ENCODE assay signal across 10 mouse cellular contexts in genomic region chr11:72440597-72440964, GRCm38 (mm10). TPM values are rescaled to one million over a fixed set of nuclear protein-coding genes. Genes with fewer than 3 reads are reported as not detected.
DNase-seq lines count a peak whose midpoint lies in the region; ATAC-seq and TF ChIP-seq lines count a peak whose summit lies in the region.
"Not testable (repeated sequence)": the region's sequence is repeated elsewhere in the genome, so short reads cannot be mapped to it uniquely, and the experiment has no call there.
"Had no signal": no experiment of that assay in that cellular context is flagged by ENCODE, and none has a peak within 500 bp of the region (broad histone marks: within the 10 kb centered on the region; RNA-seq: fewer than 3 reads in every experiment).

No protein-coding gene starts in this region.

- not testable (repeated sequence) for TF ChIP-seq POLR2A in lung, adult 2 months (IDR thresholded peaks at IDR 0.05; ENCODE audit: borderline replicate concordance, extremely low read depth, low read depth, low read length); testis, adult 2 months (IDR thresholded peaks at IDR 0.05; ENCODE audit: control insufficient read depth, low read depth, low read length)

- not testable (repeated sequence) for DNase-seq in ES-E14 (ENCODE audit: low read depth, low spot score); embryonic facial prominence, embryonic 14.5 days (ENCODE audit: low spot score); heart, embryonic 10.5 days (ENCODE audit: low spot score); limb, embryonic 10.5 days (ENCODE audit: low spot score); lung, adult 2 months; midbrain, postnatal 0 days (ENCODE audit: low spot score)

- in situ Hi-C loops in ES-E14 (cut with MboI; ENCODE audit: low sequenced_read_pairs in 2 of 2, unreplicated experiment in 2 of 2), result loop anchor here in 1 of 2 experiments (25.0 kb wide), 1 partner anchor 228 kb away; the partner anchor contains the start of genes 4933427D14Rik, Gm43951, Med31 and Txndc17

- 43% methylated on average over 6 of the region's 6 CpGs for WGBS in embryonic facial prominence, embryonic 14.5 days
- WGBS in heart, embryonic 10.5 days, result 42% methylated on average over 6 of the region's 6 CpGs
- 30% methylated on average over 6 of the region's 6 CpGs for WGBS in hindbrain, embryonic 16.5 days
- 50% methylated on average over 6 of the region's 6 CpGs for WGBS in limb, embryonic 10.5 days
- WGBS in lung, adult 2 months, result 32% methylated on average over 6 of the region's 6 CpGs
- 40% methylated on average over 6 of the region's 6 CpGs for WGBS in midbrain, postnatal 0 days

- not testable (repeated sequence) for ATAC-seq in embryonic facial prominence, embryonic 14.5 days (ENCODE audit: low read depth); hindbrain, embryonic 16.5 days; midbrain, postnatal 0 days (ENCODE audit: low FRiP score)

- TF ChIP-seq CTCF in lung, adult 2 months (IDR thresholded peaks at IDR 0.05; ENCODE audit: insufficient read depth, low read length); midbrain, postnatal 0 days (IDR thresholded peaks at IDR 0.05); testis, adult 2 months (IDR thresholded peaks at IDR 0.05; ENCODE audit: control insufficient read depth, insufficient read depth, insufficient replicate concordance, low read depth, low read length): not testable (repeated sequence)

- H3K4me1 ChIP-seq in ES-E14 (ENCODE audit: control insufficient read depth in 2 of 2, insufficient read depth in 2 of 2, low read length in 2 of 2, poor library complexity in 1 of 2), result peaks cover 2 to 23% of the 10 kb centered on the region in 2 experiments; a peak in 3 of 4 replicates
- H3K4me1 ChIP-seq in embryonic facial prominence, embryonic 14.5 days (ENCODE audit: control insufficient read depth, insufficient read depth, low read length); hindbrain, embryonic 16.5 days (ENCODE audit: control insufficient read depth, insufficient read depth, low read depth, low read length); limb, embryonic 10.5 days; lung, adult 2 months (ENCODE audit: control insufficient read depth, insufficient read depth, low read length); midbrain, postnatal 0 days (ENCODE audit: insufficient read depth, low read length); testis, adult 2 months (ENCODE audit: control insufficient read depth, insufficient read depth, low read length): not testable (repeated sequence)
- H3K4me1 ChIP-seq in heart, embryonic 10.5 days, result peaks cover 12% of the 10 kb centered on the region

- not testable (repeated sequence) for H3K27me3 ChIP-seq in embryonic facial prominence, embryonic 14.5 days (replicated peaks; ENCODE audit: control insufficient read depth, insufficient read depth, low read length); hindbrain, embryonic 16.5 days (replicated peaks; ENCODE audit: control insufficient read depth, insufficient read depth, low read length); limb, embryonic 10.5 days (ENCODE audit: low read depth, poor library complexity, severe bottlenecking); midbrain, postnatal 0 days (ENCODE audit: insufficient read depth, low read length); testis, adult 2 months (ENCODE audit: control insufficient read depth, insufficient read depth, low read length)
- H3K27me3 ChIP-seq in heart, embryonic 10.5 days (ENCODE audit: insufficient read depth, poor library complexity, severe bottlenecking), result peaks cover 12% of the 10 kb centered on the region; the same call in 1 of the 2 replicates

- H3K4me2 ChIP-seq in embryonic facial prominence, embryonic 14.5 days (ENCODE audit: low read depth, low read length), result peak overlapping the region; percentile 95
- H3K4me2 ChIP-seq in hindbrain, embryonic 16.5 days (ENCODE audit: low read length), result peak overlapping the region; percentile 99
- H3K4me2 ChIP-seq in midbrain, postnatal 0 days (ENCODE audit: low read depth, low read length, poor library complexity, severe bottlenecking), result peak overlapping the region; percentile 73

- peak overlapping the region; percentile 62; the same call in 1 of the 2 replicates for H3K27ac ChIP-seq in ES-E14 (ENCODE audit: insufficient read depth, low read depth, low read length, poor library complexity, severe bottlenecking)
- H3K27ac ChIP-seq in embryonic facial prominence, embryonic 14.5 days (replicated peaks; ENCODE audit: low read depth, low read length), result peak overlapping the region; percentile 93
- H3K27ac ChIP-seq in heart, embryonic 10.5 days, result peak overlapping the region; percentile 91
- H3K27ac ChIP-seq in hindbrain, embryonic 16.5 days (ENCODE audit: low read depth, low read length), result peak overlapping the region; percentile 95
- peak overlapping the region; percentile 92 for H3K27ac ChIP-seq in limb, embryonic 10.5 days
- H3K27ac ChIP-seq in midbrain, postnatal 0 days (ENCODE audit: low read depth, low read length), result peak overlapping the region; percentile 94
- not testable (repeated sequence) for H3K27ac ChIP-seq in testis, adult 2 months (ENCODE audit: control insufficient read depth, insufficient read depth, low read depth, low read length)

- H3K9me3 ChIP-seq in ES-E14 (ENCODE audit: control insufficient read depth, insufficient read depth, low read depth, low read length); embryonic facial prominence, embryonic 14.5 days (ENCODE audit: control insufficient read depth, low read length); heart, embryonic 10.5 days; hindbrain, embryonic 16.5 days (ENCODE audit: control insufficient read depth, low read length); limb, embryonic 10.5 days (replicated peaks); midbrain, postnatal 0 days (ENCODE audit: low read length): not testable (repeated sequence)

- peak overlapping the region; percentile 99; the same call in 1 of the 2 replicates for H3K9ac ChIP-seq in ES-E14 (ENCODE audit: insufficient read depth, low read depth, low read length, poor library complexity, severe bottlenecking)
- H3K9ac ChIP-seq in embryonic facial prominence, embryonic 14.5 days (ENCODE audit: low read depth, low read length), result peak overlapping the region; percentile 81
- H3K9ac ChIP-seq in hindbrain, embryonic 16.5 days (ENCODE audit: low read depth, low read length), result peak overlapping the region; percentile 77
- peak overlapping the region; percentile 68 for H3K9ac ChIP-seq in midbrain, postnatal 0 days (replicated peaks; ENCODE audit: low read length, poor library complexity, severe bottlenecking)

- H3K36me3 ChIP-seq in ES-E14 (ENCODE audit: control insufficient read depth, insufficient read depth, low read length, poor library complexity, severe bottlenecking), result peaks cover 36% of the 10 kb centered on the region
- H3K36me3 ChIP-seq in embryonic facial prominence, embryonic 14.5 days (ENCODE audit: control insufficient read depth, insufficient read depth, low read length), result peaks cover 34% of the 10 kb centered on the region
- peaks cover 34% of the 10 kb centered on the region for H3K36me3 ChIP-seq in heart, embryonic 10.5 days
- H3K36me3 ChIP-seq in hindbrain, embryonic 16.5 days (ENCODE audit: control insufficient read depth, insufficient read depth, low read length), result peaks cover 32% of the 10 kb centered on the region
- H3K36me3 ChIP-seq in limb, embryonic 10.5 days, result peaks cover 34% of the 10 kb centered on the region
- H3K36me3 ChIP-seq in midbrain, postnatal 0 days (ENCODE audit: insufficient read depth, low read length), result peaks cover 28% of the 10 kb centered on the region
- H3K36me3 ChIP-seq in testis, adult 2 months (ENCODE audit: control insufficient read depth, insufficient read depth, low read length), result not testable (repeated sequence)

- H3K4me3 ChIP-seq in ES-E14 (ENCODE audit: insufficient read depth in 1 of 2, low read depth in 1 of 2, low read length in 2 of 2, poor library complexity in 1 of 2, severe bottlenecking in 1 of 2), result peak overlapping the region; percentile 82 to 95
- H3K4me3 ChIP-seq in embryonic facial prominence, embryonic 14.5 days (ENCODE audit: low read depth, low read length), result peak overlapping the region; percentile 83
- peak overlapping the region; percentile 88 for H3K4me3 ChIP-seq in heart, embryonic 10.5 days
- H3K4me3 ChIP-seq in hindbrain, embryonic 16.5 days (ENCODE audit: low read length), result peak overlapping the region; percentile 95
- H3K4me3 ChIP-seq in limb, embryonic 10.5 days, result peak overlapping the region; percentile 77
- H3K4me3 ChIP-seq in lung, adult 2 months (replicated peaks; ENCODE audit: extremely low read depth, low read depth, low read length), result peak overlapping the region; percentile 92
- H3K4me3 ChIP-seq in midbrain, postnatal 0 days (ENCODE audit: low read depth, low read length), result peak overlapping the region; percentile 72
- peak overlapping the region; percentile 90; the same call in 1 of the 2 replicates for H3K4me3 ChIP-seq in testis, adult 2 months (ENCODE audit: control insufficient read depth, low read depth, low read length)

RNA-seq across cellular contexts. Expression of gene Mybbp1a, which starts 0.6 kb away (rescaled TPM):
- 278 and 286 TPM in 2 replicates for total RNA-seq in ES-E14 (2012; rRNA removed)
- 114 and 123 TPM in 2 replicates for polyA plus RNA-seq in embryonic facial prominence, embryonic 14.5 days (2014; fragmentation: Nextera tagmentation; extraction: Ambion mirVana)
- polyA plus RNA-seq in heart, embryonic 10.5 days (2016; fragmentation: Nextera tagmentation; extraction: Ambion mirVana), result 133 and 186 TPM in 2 replicates
- 54.2 and 63.0 TPM in 2 replicates for polyA plus RNA-seq in hindbrain, embryonic 16.5 days (2015; fragmentation: Nextera tagmentation; extraction: Ambion mirVana)
- polyA plus RNA-seq in limb, embryonic 10.5 days (2016; fragmentation: Nextera tagmentation; extraction: Ambion mirVana), result 234 and 274 TPM in 2 replicates
- polyA plus RNA-seq in lung, adult 2 months (2012; rRNA removed), result 26.1 and 32.8 TPM in 2 replicates
- total RNA-seq in midbrain, postnatal 0 days (2014; rRNA removed), result 25.9 and 30.7 TPM in 2 replicates
- 50.0 and 50.4 TPM in 2 replicates for polyA plus RNA-seq in midbrain, postnatal 0 days (2015; fragmentation: Nextera tagmentation; extraction: Ambion mirVana)
- 13.6 and 14.0 TPM in 2 replicates for polyA plus RNA-seq in testis, adult 2 months (2012; rRNA removed)

RNA-seq across cellular contexts. Expression of gene Ggt6, which starts 5.3 kb away (rescaled TPM):
- 0.98 and 1.4 TPM in 2 replicates for total RNA-seq in ES-E14 (2012; rRNA removed)
- polyA plus RNA-seq in embryonic facial prominence, embryonic 14.5 days (2014; fragmentation: Nextera tagmentation; extraction: Ambion mirVana), result 1.8 and 2.5 TPM in 2 replicates
- not detected in 2 replicates for polyA plus RNA-seq in heart, embryonic 10.5 days (2016; fragmentation: Nextera tagmentation; extraction: Ambion mirVana)
- not detected in 2 replicates for polyA plus RNA-seq in hindbrain, embryonic 16.5 days (2015; fragmentation: Nextera tagmentation; extraction: Ambion mirVana)
- 0.08 TPM in 1 of 2 replicates, not detected in the other for polyA plus RNA-seq in limb, embryonic 10.5 days (2016; fragmentation: Nextera tagmentation; extraction: Ambion mirVana)
- polyA plus RNA-seq in lung, adult 2 months (2012; rRNA removed), result 2.9 and 7.0 TPM in 2 replicates
- 1.4 TPM in 1 of 2 replicates, not detected in the other for total RNA-seq in midbrain, postnatal 0 days (2014; rRNA removed)
- not detected in 2 replicates for polyA plus RNA-seq in midbrain, postnatal 0 days (2015; fragmentation: Nextera tagmentation; extraction: Ambion mirVana)
- polyA plus RNA-seq in testis, adult 2 months (2012; rRNA removed), result 0.10 TPM in 2 replicates
- total RNA-seq: left cerebral cortex, postnatal 4 days; monocyte, adult 5-6 weeks had no signal

RNA-seq across cellular contexts. Expression of gene Smtnl2, which starts 29.1 kb away (rescaled TPM):
- 23.6 and 26.7 TPM in 2 replicates for total RNA-seq in ES-E14 (2012; rRNA removed)
- polyA plus RNA-seq in embryonic facial prominence, embryonic 14.5 days (2014; fragmentation: Nextera tagmentation; extraction: Ambion mirVana), result 24.8 and 26.7 TPM in 2 replicates
- polyA plus RNA-seq in heart, embryonic 10.5 days (2016; fragmentation: Nextera tagmentation; extraction: Ambion mirVana), result 148 and 184 TPM in 2 replicates
- polyA plus RNA-seq in hindbrain, embryonic 16.5 days (2015; fragmentation: Nextera tagmentation; extraction: Ambion mirVana), result 12.3 and 12.4 TPM in 2 replicates
- 11.7 and 14.2 TPM in 2 replicates for polyA plus RNA-seq in limb, embryonic 10.5 days (2016; fragmentation: Nextera tagmentation; extraction: Ambion mirVana)
- 32.1 and 34.5 TPM in 2 replicates for polyA plus RNA-seq in lung, adult 2 months (2012; rRNA removed)
- total RNA-seq in midbrain, postnatal 0 days (2014; rRNA removed), result 18.0 and 18.6 TPM in 2 replicates
- 11.0 and 13.3 TPM in 2 replicates for polyA plus RNA-seq in midbrain, postnatal 0 days (2015; fragmentation: Nextera tagmentation; extraction: Ambion mirVana)
- 2.1 and 2.5 TPM in 2 replicates for polyA plus RNA-seq in testis, adult 2 months (2012; rRNA removed)
- total RNA-seq: monocyte, adult 5-6 weeks had no signal

RNA-seq across cellular contexts. Expression of gene Spns2, which starts 49.1 kb away (rescaled TPM):
- 2.4 and 3.3 TPM in 2 replicates for total RNA-seq in ES-E14 (2012; rRNA removed)
- polyA plus RNA-seq in embryonic facial prominence, embryonic 14.5 days (2014; fragmentation: Nextera tagmentation; extraction: Ambion mirVana), result 6.0 and 9.5 TPM in 2 replicates
- polyA plus RNA-seq in heart, embryonic 10.5 days (2016; fragmentation: Nextera tagmentation; extraction: Ambion mirVana), result 5.7 and 7.1 TPM in 2 replicates
- 6.0 and 8.2 TPM in 2 replicates for polyA plus RNA-seq in hindbrain, embryonic 16.5 days (2015; fragmentation: Nextera tagmentation; extraction: Ambion mirVana)
- 2.8 and 3.0 TPM in 2 replicates for polyA plus RNA-seq in limb, embryonic 10.5 days (2016; fragmentation: Nextera tagmentation; extraction: Ambion mirVana)
- 103 and 126 TPM in 2 replicates for polyA plus RNA-seq in lung, adult 2 months (2012; rRNA removed)
- 46.2 and 56.8 TPM in 2 replicates for total RNA-seq in midbrain, postnatal 0 days (2014; rRNA removed)
- polyA plus RNA-seq in midbrain, postnatal 0 days (2015; fragmentation: Nextera tagmentation; extraction: Ambion mirVana), result 7.7 TPM in 2 replicates
- polyA plus RNA-seq in testis, adult 2 months (2012; rRNA removed), result 11.4 and 12.1 TPM in 2 replicates
